Mouse (Mus musculus) megakaryocyte, embryonic 14.5 days (primary cell): ENCODE results near the gene Zcchc24.
A peak's percentile ranks its signal among the peaks of the same experiment; 100 is the strongest.

Source experiments
- FLI1 ChIP-seq: IDR thresholded peaks from 2 replicates; pipeline ENCODE4 v1.6.1; 2012; ENCODE audit warnings: low read length, inconsistent platforms, mixed read lengths
- GATA1 ChIP-seq: IDR thresholded peaks from 3 replicates; pipeline ENCODE4 v1.6.1; 2012; ENCODE audit warnings: mixed read lengths, low read length, inconsistent platforms, borderline replicate concordance

- TF ChIP-seq GATA1, result peak; percentile 93
- peak; percentile 99 for TF ChIP-seq FLI1
These were observed 73.8 kb downstream of the Zcchc24 start for GRCm38 (mm10) chr14:25695059-25695458.
